Mouse (Mus musculus) olfactory bulb, adult 2 months (tissue): ENCODE data around the gene Cpne2.

ENCODE experiments used
- CTCF ChIP-seq: fragments of 200-500 bp; IDR thresholded peaks from 2 replicates; pipeline ENCODE4 v1.5.1; 2012; ENCODE audit warnings: low read depth, mild to moderate bottlenecking, low read length, moderate library complexity; ENCODE audit not compliant: insufficient read depth
- POLR2A ChIP-seq: fragments of 200-500 bp; IDR thresholded peaks from 2 replicates; pipeline ENCODE4 v1.6.1; 2012; ENCODE audit warnings: mild to moderate bottlenecking, low read depth, low read length, moderate library complexity; ENCODE audit not compliant: insufficient read depth

DNA sequence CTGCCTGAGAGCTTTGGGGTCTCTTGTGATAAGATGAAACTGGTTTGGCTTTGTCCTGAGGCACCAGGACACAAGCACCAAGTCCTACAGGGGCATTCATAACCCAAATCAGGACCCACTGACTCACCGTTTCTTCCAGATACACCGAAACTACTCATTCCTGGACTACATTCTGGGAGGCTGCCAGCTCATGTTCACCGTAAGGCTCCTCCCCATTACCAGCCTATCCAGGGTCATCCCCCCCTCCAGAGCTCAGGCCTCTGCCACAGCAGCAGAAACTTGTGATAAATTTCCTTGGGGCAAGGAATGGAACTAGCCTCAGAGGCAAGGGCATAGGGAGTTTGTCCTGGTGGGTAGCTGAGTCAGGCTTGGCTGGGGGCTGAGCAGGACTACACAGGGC, 24.5 kb downstream of the Cpne2 start:
- no peak for TF ChIP-seq CTCF
- TF ChIP-seq POLR2A, result no peak
